Mouse (Mus musculus) limb, embryonic 11.5 days (tissue): Measurements from ENCODE around the gene Ric8b. TPM values are rescaled to one million over a fixed set of nuclear protein-coding genes. Genes with fewer than 3 reads are reported as not detected.

ENCODE experiments used
- ATAC-seq: fragments of 200-750 bp; cut with Nextera tagmentation; 2 replicates; pipeline ENCODE4 v1.8.0; 2017; ENCODE audit warnings: low read depth; ENCODE audit not compliant: insufficient number of reproducible peaks, low FRiP score, low TSS enrichment
- DNase-seq: peaks from one replicate; pipeline ENCODE4 v3.0.0-alpha.2; 2015; ENCODE audit warnings: low spot score
- H3K27ac ChIP-seq: fragments of 300-500 bp; sonication (generic); replicated peaks from 2 replicates; pipeline ENCODE4 v1.5.1; 2014; ENCODE audit warnings: low read depth, mild to moderate bottlenecking, low read length
- H3K27me3 ChIP-seq: fragments of 300-500 bp; sonication (generic); 2 replicates; pipeline ENCODE4 v1.6.1; 2014; ENCODE audit warnings: mild to moderate bottlenecking, low read length, mixed read lengths; ENCODE audit not compliant: control insufficient read depth, insufficient read depth
- H3K36me3 ChIP-seq: fragments of 300-500 bp; sonication (generic); 2 replicates; pipeline ENCODE4 v1.6.1; 2014; ENCODE audit warnings: mild to moderate bottlenecking, low read length, moderate library complexity, mixed read lengths; ENCODE audit not compliant: control insufficient read depth, insufficient read depth
- H3K4me1 ChIP-seq: fragments of 300-500 bp; sonication (generic); 2 replicates; pipeline ENCODE4 v1.6.1; 2014; ENCODE audit warnings: low read length, mixed read lengths; ENCODE audit not compliant: control insufficient read depth, insufficient read depth
- H3K4me2 ChIP-seq: fragments of 300-500 bp; sonication (generic); 2 replicates; pipeline ENCODE4 v1.6.1; 2014; ENCODE audit warnings: low read depth, mild to moderate bottlenecking, moderate library complexity; ENCODE audit not compliant: severe bottlenecking
- H3K4me3 ChIP-seq: fragments of 300-500 bp; sonication (generic); 2 replicates; pipeline ENCODE4 v1.5.1; 2014; ENCODE audit warnings: low read depth, low read length
- H3K9ac ChIP-seq: fragments of 300-500 bp; sonication (generic); 2 replicates; pipeline ENCODE4 v1.6.1; 2014; ENCODE audit warnings: mild to moderate bottlenecking, low read length
- H3K9me3 ChIP-seq: fragments of 300-500 bp; sonication (generic); 2 replicates; pipeline ENCODE4 v1.6.1; 2016; ENCODE audit warnings: low read length; ENCODE audit not compliant: control insufficient read depth
- WGBS: fragments of 180-500 bp; shearing (Covaris S2); extraction: QIAGEN DNeasy Blood & Tissue Kit; methylation state at CpG from one replicate; pipeline ENCODE4 v1.1.7; 2014; 5-methylcytosine and 5-hydroxymethylcytosine counted together
- polyA plus RNA-seq: library from polyadenylated mRNA; unstranded; fragments of >200 nt; fragmentation: Nextera tagmentation; extraction: Ambion mirVana; gene quantifications from 2 replicates; pipeline ENCODE4 v1.2.1, GENCODE M21; 2014

The Ric8b gene
- polyA plus RNA-seq, 1 experiment from 2014 or later, result 26.0 TPM

DNA sequence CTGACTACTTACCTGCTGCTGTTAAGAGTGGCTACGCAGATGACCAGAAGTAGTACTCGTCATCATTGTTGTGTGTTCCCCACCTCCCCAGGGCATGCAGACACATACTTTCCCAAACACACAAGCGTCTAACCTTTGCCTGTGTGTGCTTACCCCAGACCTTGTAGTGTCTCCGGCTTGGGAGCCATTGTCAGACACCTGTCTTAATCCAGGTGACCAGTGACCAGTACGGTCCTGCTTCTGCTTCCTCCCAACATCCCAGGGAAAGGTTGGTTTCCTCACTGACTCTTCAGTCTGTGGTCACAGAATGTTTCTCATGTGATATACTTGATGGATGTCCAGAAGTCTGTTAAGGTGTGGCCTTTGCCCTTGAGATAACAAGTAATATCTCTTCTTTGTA, 62.9 kb downstream of the Ric8b start:
- DNase-seq, result no peak
- Histone ChIP-seq H3K4me2 (no peak overlapping the region), H3K4me3 (no peak overlapping the region), H3K9me3 (no peaks in the 10 kb centered on the region), H3K9ac (no peak overlapping the region), H3K4me1 (0 out of 2 replicates have a peak, but pooled peaks cover 4% of the 10 kb centered on the region), H3K27ac (no peak overlapping the region), H3K36me3 (peaks cover 2% of the 10 kb centered on the region; the same call in 1 of the 2 replicates), H3K27me3 (no peaks in the 10 kb centered on the region)
- no peak for ATAC-seq
- 94% methylated on average over 5 of the region's 5 CpGs for WGBS

DNA sequence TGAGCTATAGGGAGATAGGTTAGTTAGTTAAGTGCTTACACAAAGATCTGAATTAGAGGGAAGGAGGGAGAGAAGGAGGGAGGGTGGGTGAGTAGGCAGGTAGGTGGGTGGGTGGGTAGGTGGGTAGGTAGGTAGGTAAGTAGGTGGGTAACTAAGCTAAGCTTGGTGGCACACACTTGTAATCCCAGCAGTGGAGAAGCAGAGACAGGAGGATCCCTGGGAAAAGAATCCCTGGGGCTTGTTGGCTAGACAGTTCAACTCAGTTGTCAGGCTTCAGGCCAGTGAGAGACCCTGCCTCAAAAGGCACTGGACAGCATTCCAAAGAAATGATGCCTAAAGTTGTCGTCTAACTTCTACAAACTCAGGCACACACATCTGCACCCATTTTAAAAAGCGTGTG, 64.0 kb downstream of the Ric8b start:
- Histone ChIP-seq H3K9me3 (no peaks in the 10 kb centered on the region), H3K4me3 (no peak overlapping the region), H3K9ac (no peak overlapping the region), H3K4me1 (0 out of 2 replicates have a peak, but pooled peaks cover 4% of the 10 kb centered on the region), H3K4me2 (no peak overlapping the region), H3K27ac (no peak overlapping the region), H3K27me3 (no peaks in the 10 kb centered on the region), H3K36me3 (peaks cover 2% of the 10 kb centered on the region; the same call in 1 of the 2 replicates)
- whole genome bisulfite sequencing, result 97% methylated on average over 2 of the region's 2 CpGs
- ATAC-seq (no peak), DNase-seq (no peak)

DNA sequence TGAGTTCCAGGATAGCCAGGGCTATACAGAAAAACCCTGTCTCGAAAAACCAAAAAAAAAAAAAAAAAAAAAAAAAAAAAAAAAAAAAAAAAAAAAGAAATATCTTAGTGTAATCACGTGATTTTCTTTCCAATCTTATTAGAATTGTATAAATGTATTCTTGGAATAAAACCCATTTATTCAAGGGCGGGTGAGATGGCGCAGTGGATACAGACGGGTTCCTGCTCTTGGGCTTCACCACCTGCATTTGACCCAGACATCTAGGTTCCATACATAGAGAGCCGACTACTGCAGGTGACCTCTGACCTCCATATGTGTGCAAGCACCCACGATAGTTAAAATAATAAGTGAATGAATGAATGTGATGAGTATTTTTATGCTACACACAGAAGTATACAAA, 65.3 kb downstream of the Ric8b start:
- ATAC-seq (no peak), DNase-seq (no peak)
- H3K27me3 ChIP-seq, result no peaks in the 10 kb centered on the region
- no peak overlapping the region for H3K9ac ChIP-seq
- H3K36me3 ChIP-seq, result peaks cover 2% of the 10 kb centered on the region; the same call in 1 of the 2 replicates
- H3K4me1 ChIP-seq, result 0 out of 2 replicates have a peak, but pooled peaks cover 4% of the 10 kb centered on the region
- H3K4me3 ChIP-seq, result no peak overlapping the region
- WGBS, result 87% methylated on average over 7 of the region's 7 CpGs
- no peak overlapping the region for H3K4me2 ChIP-seq
- H3K9me3 ChIP-seq, result no peaks in the 10 kb centered on the region
- H3K27ac ChIP-seq, result no peak overlapping the region

DNA sequence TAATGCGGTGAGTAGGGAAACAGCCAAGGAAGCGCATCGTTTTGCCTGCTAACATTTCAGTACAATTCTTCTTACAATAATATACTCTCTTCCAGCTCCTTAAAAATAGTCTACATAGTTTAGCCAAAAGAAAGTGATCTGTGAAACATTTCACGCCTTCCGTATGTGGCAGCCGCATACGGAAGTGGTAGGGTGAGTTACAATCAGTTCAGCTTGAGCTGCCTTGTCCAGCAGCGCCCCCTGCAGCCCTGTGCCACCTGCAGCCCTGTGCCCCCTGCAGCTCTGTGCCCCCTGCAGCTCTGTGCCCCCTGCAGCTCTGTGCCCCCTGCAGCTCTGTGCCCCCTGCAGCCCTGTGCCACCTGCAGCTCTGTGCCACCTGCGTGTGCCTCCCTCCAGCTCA, 68.5 kb downstream of the Ric8b start:
- peaks cover 2% of the 10 kb centered on the region; the same call in 1 of the 2 replicates for H3K36me3 ChIP-seq
- H3K4me1 ChIP-seq, result 0 out of 2 replicates have a peak, but pooled peaks cover 4% of the 10 kb centered on the region
- no peak overlapping the region for H3K4me2 ChIP-seq
- H3K27me3 ChIP-seq, result no peaks in the 10 kb centered on the region
- H3K9me3 ChIP-seq, result no peaks in the 10 kb centered on the region
- DNase-seq, result peak; percentile 37
- 84% methylated on average over 9 of the region's 9 CpGs for WGBS
- no peak overlapping the region for H3K9ac ChIP-seq
- no peak overlapping the region for H3K4me3 ChIP-seq
- H3K27ac ChIP-seq, result no peak overlapping the region
- no peak for ATAC-seq

DNA sequence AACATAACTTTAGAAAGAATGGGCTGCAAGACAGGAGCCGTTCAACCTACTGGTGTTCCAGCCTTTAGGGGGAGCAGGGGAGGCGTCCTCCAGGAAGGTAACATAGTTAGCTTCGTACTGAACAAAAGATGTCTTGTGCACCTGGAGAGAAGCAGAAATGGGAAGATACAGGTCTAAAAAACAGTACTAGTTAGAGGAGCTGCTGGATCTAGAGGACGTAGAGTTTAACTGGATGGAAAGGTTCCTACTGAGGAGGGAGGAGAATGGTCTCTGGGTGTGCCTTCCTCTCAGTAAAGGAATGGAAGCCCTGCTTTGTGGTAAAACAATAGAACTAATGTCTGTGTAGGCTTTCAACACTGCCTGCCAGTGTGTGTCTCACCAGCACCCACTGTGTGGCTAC, 70.2 kb downstream of the Ric8b start:
- Histone ChIP-seq H3K36me3 (no peaks in the 10 kb centered on the region; the same call in 1 of the 2 replicates), H3K4me3 (no peak overlapping the region), H3K4me2 (no peak overlapping the region), H3K4me1 (0 out of 2 replicates have a peak, but pooled peaks cover 4% of the 10 kb centered on the region), H3K27ac (no peak overlapping the region), H3K9ac (no peak overlapping the region), H3K27me3 (no peaks in the 10 kb centered on the region), H3K9me3 (no peaks in the 10 kb centered on the region)
- 90% methylated on average over 4 of the region's 4 CpGs for WGBS
- ATAC-seq (no peak), DNase-seq (no peak)

DNA sequence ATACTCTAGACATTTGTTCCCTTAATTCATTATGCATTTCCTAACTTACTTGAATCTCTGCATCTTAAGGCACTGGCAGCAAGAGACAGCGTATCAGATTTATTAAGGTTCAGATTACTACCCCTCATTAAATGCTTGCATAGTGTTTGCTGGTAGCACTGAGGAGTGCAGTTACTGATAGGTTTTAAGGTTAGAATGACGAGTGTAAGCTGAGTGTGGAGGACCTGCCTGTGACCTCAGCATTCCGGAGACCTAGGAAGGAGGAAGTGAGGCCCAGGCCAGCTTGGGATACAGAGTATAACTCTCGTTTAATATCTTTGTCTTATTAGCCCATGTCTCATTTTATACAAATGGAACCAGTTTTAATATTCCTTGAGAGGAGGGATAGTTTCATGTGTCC, 71.2 kb downstream of the Ric8b start:
- WGBS, result 63% methylated on average over 4 of the region's 4 CpGs

DNA sequence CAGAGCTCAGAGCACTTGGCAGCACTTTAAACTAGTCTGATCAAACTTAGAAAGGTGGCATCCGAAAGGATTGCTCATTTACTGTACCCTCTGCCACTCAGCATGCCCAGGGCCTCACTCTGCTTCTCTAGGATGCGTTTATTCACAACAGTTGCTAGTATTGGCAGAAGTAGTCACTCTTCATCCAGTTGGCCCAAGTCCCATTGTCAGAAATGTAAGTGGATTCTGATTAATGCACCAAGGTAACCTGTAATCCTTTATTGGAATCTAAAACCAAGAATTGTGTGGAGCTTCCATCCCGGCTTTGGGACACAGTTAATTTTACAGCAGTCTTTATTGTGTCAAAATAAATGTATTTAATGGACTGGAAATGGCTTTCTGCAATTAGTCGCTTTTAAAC, 76.9 kb downstream of the Ric8b start:
- Histone ChIP-seq H3K9me3 (no peaks in the 10 kb centered on the region), H3K4me3 (no peak overlapping the region), H3K9ac (no peak overlapping the region), H3K27me3 (no peaks in the 10 kb centered on the region), H3K27ac (no peak overlapping the region), H3K4me2 (no peak overlapping the region), H3K4me1 (no peaks in the 10 kb centered on the region), H3K36me3 (no peaks in the 10 kb centered on the region)
- DNase-seq, result no peak
- no peak for ATAC-seq
- 89% methylated on average over 4 of the region's 4 CpGs for WGBS

More for the DNA sequence above, 71.2 kb downstream of the Ric8b start:
- H3K9ac ChIP-seq, result no peak overlapping the region
- 0 out of 2 replicates have a peak, but pooled peaks cover 4% of the 10 kb centered on the region for H3K4me1 ChIP-seq
- H3K9me3 ChIP-seq, result no peaks in the 10 kb centered on the region
- no peaks in the 10 kb centered on the region; the same call in 1 of the 2 replicates for H3K36me3 ChIP-seq
- H3K4me3 ChIP-seq, result no peak overlapping the region
- no peak overlapping the region for H3K27ac ChIP-seq
- DNase-seq (no peak), ATAC-seq (no peak)
- no peaks in the 10 kb centered on the region for H3K27me3 ChIP-seq
- no peak overlapping the region for H3K4me2 ChIP-seq

DNA sequence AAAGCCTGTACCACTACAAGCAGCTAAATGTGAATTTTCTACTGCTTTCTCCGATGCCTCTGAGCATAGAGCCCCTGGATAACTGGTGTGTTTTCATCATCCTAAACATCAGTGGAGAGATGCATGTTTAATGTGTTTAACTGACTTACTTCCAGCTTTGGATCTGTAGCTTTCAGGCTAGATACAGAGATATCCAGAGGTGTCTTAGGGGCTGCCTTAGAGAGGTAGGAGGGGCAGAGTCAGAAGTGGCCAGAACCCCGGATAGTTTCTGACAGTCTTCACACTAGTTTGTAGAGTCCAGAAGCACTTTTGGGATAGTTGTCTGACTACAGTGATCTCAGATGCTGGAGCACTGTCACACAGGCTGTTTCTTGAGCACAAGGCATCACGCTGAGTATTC, 77.6 kb downstream of the Ric8b start:
- Histone ChIP-seq H3K9ac (no peak overlapping the region), H3K4me2 (no peak overlapping the region), H3K9me3 (no peaks in the 10 kb centered on the region), H3K27ac (no peak overlapping the region), H3K36me3 (no peaks in the 10 kb centered on the region), H3K4me3 (no peak overlapping the region), H3K27me3 (no peaks in the 10 kb centered on the region), H3K4me1 (no peaks in the 10 kb centered on the region)
- no peak for ATAC-seq
- DNase-seq, result no peak
- 93% methylated on average over 3 of the region's 3 CpGs for WGBS

DNA sequence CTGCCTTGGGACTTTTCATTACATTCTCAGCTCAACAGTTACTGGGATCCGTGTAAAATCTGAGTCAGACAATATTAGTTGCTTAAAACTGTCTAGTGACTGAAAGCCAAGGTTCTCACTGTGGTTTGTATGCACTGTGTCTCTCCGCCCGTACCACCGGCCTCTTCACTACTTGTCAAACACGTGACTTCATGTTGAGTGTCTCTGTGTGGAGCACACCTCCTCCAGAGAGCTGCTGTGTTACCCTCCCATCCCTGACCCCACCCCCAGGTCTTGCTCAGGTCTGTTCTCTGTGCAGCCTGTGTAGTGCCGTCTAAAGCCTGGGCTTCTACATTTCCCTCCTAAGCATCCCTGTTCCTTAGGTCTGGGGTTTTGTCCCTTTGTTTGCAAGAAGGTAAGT, 79.0 kb downstream of the Ric8b start:
- no peak overlapping the region for H3K27ac ChIP-seq
- no peak overlapping the region for H3K4me2 ChIP-seq
- H3K4me1 ChIP-seq, result no peaks in the 10 kb centered on the region
- H3K9ac ChIP-seq, result no peak overlapping the region
- WGBS, result 90% methylated on average over 6 of the region's 6 CpGs
- no peak for ATAC-seq
- H3K36me3 ChIP-seq, result no peaks in the 10 kb centered on the region
- H3K9me3 ChIP-seq, result no peaks in the 10 kb centered on the region
- no peak for DNase-seq
- H3K27me3 ChIP-seq, result no peaks in the 10 kb centered on the region
- H3K4me3 ChIP-seq, result no peak overlapping the region
